ENCODE assay signal across 8 mouse cellular contexts in genomic region chr14:31335765-31336164, GRCm38 (mm10). TPM values are rescaled to one million over a fixed set of nuclear protein-coding genes. Genes with fewer than 3 reads are reported as not detected.
A peak's percentile ranks its signal among the peaks of the same experiment; 100 is the strongest.
DNase-seq lines count a peak whose midpoint lies in the region; ATAC-seq lines count a peak whose summit lies in the region.

No protein-coding gene starts in this region.

- H3K4me2 ChIP-seq in heart, embryonic 13.5 days = peak overlapping the region; percentile 80
- H3K4me2 ChIP-seq in heart, embryonic 16.5 days (ENCODE audit: low read depth, low read length) = peak overlapping the region; percentile 69

- no peaks in the 10 kb centered on the region for H3K9me3 ChIP-seq in heart, embryonic 13.5 days
- no peaks in the 10 kb centered on the region for H3K9me3 ChIP-seq in heart, embryonic 16.5 days (replicated peaks; ENCODE audit: control insufficient read depth, low read length)

- H3K9ac ChIP-seq in heart, embryonic 13.5 days = peak overlapping the region; percentile 69
- peak overlapping the region; percentile 68 for H3K9ac ChIP-seq in heart, embryonic 16.5 days (ENCODE audit: low read length)

- ATAC-seq in heart, embryonic 13.5 days (ENCODE audit: extremely low read depth, insufficient number of reproducible peaks, low FRiP score, low TSS enrichment) = no peak
- ATAC-seq in heart, embryonic 16.5 days (replicated peaks; ENCODE audit: extremely low read depth, insufficient read depth, low FRiP score) = no peak

- H3K79me2 ChIP-seq in macrophage (ENCODE audit: inconsistent target) = peaks cover 39% of the 10 kb centered on the region

- no peak for DNase-seq in heart, postnatal 4 days
- DNase-seq in MN1 (ENCODE audit: low spot score) = peak; percentile 19
- no peak for DNase-seq in ovary, postnatal 36 days (ENCODE audit: low spot score)
- DNase-seq in frontal cortex, postnatal 25 days (ENCODE audit: low spot score in 2 of 2) = no peak
- DNase-seq in left cerebral cortex, adult 9 months (ENCODE audit: low spot score in 2 of 2) = no peak

- H3K36me3 ChIP-seq in heart, embryonic 13.5 days = peaks cover 9% of the 10 kb centered on the region
- H3K36me3 ChIP-seq in heart, embryonic 16.5 days (ENCODE audit: control insufficient read depth, insufficient read depth) = peaks cover 6% of the 10 kb centered on the region
- peaks cover 5% of the 10 kb centered on the region; the same call in 1 of the 2 replicates for H3K36me3 ChIP-seq in macrophage (ENCODE audit: inconsistent target)

- H3K27ac ChIP-seq in heart, embryonic 13.5 days (replicated peaks) = peak overlapping the region; percentile 55; the same call in 1 of the 2 replicates
- peak overlapping the region; percentile 82 for H3K27ac ChIP-seq in heart, embryonic 16.5 days (ENCODE audit: low read length)
- H3K27ac ChIP-seq in macrophage = 0 out of 2 replicates have a peak overlapping the region, but pooled peaks have one; percentile 21

- peaks cover 18% of the 10 kb centered on the region for H3K4me1 ChIP-seq in heart, embryonic 13.5 days
- peaks cover 15% of the 10 kb centered on the region for H3K4me1 ChIP-seq in heart, embryonic 16.5 days (ENCODE audit: control insufficient read depth, insufficient read depth, low read length)

- H3K27me3 ChIP-seq in heart, embryonic 13.5 days (replicated peaks) = peaks cover 8% of the 10 kb centered on the region
- no peaks in the 10 kb centered on the region for H3K27me3 ChIP-seq in heart, embryonic 16.5 days (ENCODE audit: control insufficient read depth, insufficient read depth, low read length)

- 47% methylated on average over 3 of the region's 3 CpGs for WGBS in heart, embryonic 13.5 days
- 45% methylated on average over 3 of the region's 3 CpGs for WGBS in heart, embryonic 16.5 days
- WGBS in macrophage (ENCODE audit: missing documents) = 67% methylated on average over 3 of the region's 3 CpGs

- H3K4me3 ChIP-seq in heart, embryonic 13.5 days = peak overlapping the region; percentile 70
- peak overlapping the region; percentile 93 for H3K4me3 ChIP-seq in heart, embryonic 16.5 days (ENCODE audit: low read length)
- peak overlapping the region; percentile 46 for H3K4me3 ChIP-seq in macrophage (ENCODE audit: inconsistent target)

RNA-seq across cellular contexts. Expression of gene Capn7, which starts 0.7 kb away (rescaled TPM):
- polyA plus RNA-seq in heart, embryonic 13.5 days (2015; fragmentation: Nextera tagmentation; extraction: Ambion mirVana) = 32.8 and 36.7 TPM in 2 replicates
- total RNA-seq in heart, postnatal 4 days (2021) = 10 to 100 TPM; 36.1 to 36.7 TPM
- 40.3 and 41.9 TPM in 2 replicates for polyA plus RNA-seq in heart, embryonic 16.5 days (2015; fragmentation: Nextera tagmentation; extraction: Ambion mirVana)
- 100 to 1,000 TPM in 5 of 26 experiments, 10 to 100 TPM in 21; 59.3 to 111 (median 86.1) TPM for total RNA-seq in macrophage (2018; cell fraction: chromatin; rRNA removed)
- 10 to 100 TPM; 22.3 to 42.5 (median 29.8) TPM for total RNA-seq in macrophage (2018; cell fraction: cytosol; rRNA removed)
- total RNA-seq in macrophage (2018; cell fraction: nucleus; rRNA removed) = 10 to 100 TPM; 37.4 to 97.5 (median 56.2) TPM
- polyA plus RNA-seq in macrophage (2018) = 31.0 to 52.6 TPM (median 34.4 TPM) in 3 replicates

RNA-seq across cellular contexts. Expression of gene Dnah1, which starts 12.1 kb away (rescaled TPM):
- 0.94 and 1.3 TPM in 2 replicates for polyA plus RNA-seq in heart, embryonic 13.5 days (2015; fragmentation: Nextera tagmentation; extraction: Ambion mirVana)
- under 1 TPM; 0.21 to 0.29 TPM for total RNA-seq in heart, postnatal 4 days (2021)
- polyA plus RNA-seq in heart, embryonic 16.5 days (2015; fragmentation: Nextera tagmentation; extraction: Ambion mirVana) = 0.54 and 0.92 TPM in 2 replicates
- under 1 TPM in 10 of 26 experiments, not detected in 16; 0.03 to 0.28 (median 0.06) TPM for total RNA-seq in macrophage (2018; cell fraction: chromatin; rRNA removed)
- total RNA-seq in macrophage (2018; cell fraction: cytosol; rRNA removed) = under 1 TPM in 5 of 26 experiments, not detected in 21; under 0.01 to 0.03 (median under 0.01) TPM
- under 1 TPM in 1 of 26 experiments, not detected in 25; 0.05 TPM for total RNA-seq in macrophage (2018; cell fraction: nucleus; rRNA removed)
- polyA plus RNA-seq in macrophage (2018) = not detected in 3 replicates

Comparison
In these comparisons a context has a peak if more than half of its experiments do, and no peak if none do; other contexts are left out.
1. H3K27ac ChIP-seq: peak in every context shown above with its lines; median percentile 82 in heart, embryonic 16.5 days; 55 in heart, embryonic 13.5 days; 21 in macrophage.